Mouse (Mus musculus) testis, adult 2 months (tissue): ENCODE results near the gene Mthfr.

ENCODE experiments used
- CTCF ChIP-seq: fragments of 200-500 bp; IDR thresholded peaks from 2 replicates; pipeline ENCODE4 v1.5.1; 2012; ENCODE audit warnings: low read depth, mild to moderate bottlenecking, inconsistent platforms, low read length, moderate library complexity; ENCODE audit not compliant: control insufficient read depth, insufficient read depth, insufficient replicate concordance
- POLR2A ChIP-seq: fragments of 200-500 bp; IDR thresholded peaks from 2 replicates; pipeline ENCODE4 v1.6.1; 2012; ENCODE audit warnings: low read depth, mild to moderate bottlenecking, inconsistent platforms, low read length, moderate library complexity; ENCODE audit not compliant: control insufficient read depth

DNA sequence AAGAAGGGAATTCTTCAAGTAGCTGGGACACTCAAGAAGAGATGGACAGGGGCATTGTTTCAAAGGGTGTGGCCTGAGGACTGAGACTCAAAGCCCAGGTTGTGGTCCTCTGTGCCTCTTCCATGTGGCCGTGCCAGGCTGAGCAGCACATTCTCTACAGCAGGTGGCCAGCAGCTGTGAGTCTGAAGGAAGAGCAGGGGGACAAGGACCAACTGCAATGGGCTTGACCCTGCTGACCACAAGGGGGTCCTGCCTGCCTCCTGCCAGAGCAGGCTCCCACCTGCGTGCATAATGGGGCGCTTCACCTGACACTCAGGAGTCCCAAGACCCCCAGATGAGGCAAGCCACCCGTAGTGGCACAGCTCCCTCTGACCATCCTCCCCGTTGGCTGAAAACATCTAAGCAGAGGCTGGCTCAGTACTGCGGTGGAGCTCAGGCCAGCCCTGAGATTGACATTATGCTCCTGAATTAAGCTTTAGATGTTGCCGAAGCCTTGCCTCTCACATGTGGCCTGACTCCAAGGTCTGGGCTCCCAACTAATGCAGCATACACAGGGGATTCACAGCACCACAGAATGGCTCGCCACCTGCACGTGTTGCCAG is 19.4 kb downstream of the Mthfr start:
- TF ChIP-seq POLR2A (no peak), CTCF (no peak)
